ENCODE assay signal across 16 mouse cellular contexts in the genomic region with DNA sequence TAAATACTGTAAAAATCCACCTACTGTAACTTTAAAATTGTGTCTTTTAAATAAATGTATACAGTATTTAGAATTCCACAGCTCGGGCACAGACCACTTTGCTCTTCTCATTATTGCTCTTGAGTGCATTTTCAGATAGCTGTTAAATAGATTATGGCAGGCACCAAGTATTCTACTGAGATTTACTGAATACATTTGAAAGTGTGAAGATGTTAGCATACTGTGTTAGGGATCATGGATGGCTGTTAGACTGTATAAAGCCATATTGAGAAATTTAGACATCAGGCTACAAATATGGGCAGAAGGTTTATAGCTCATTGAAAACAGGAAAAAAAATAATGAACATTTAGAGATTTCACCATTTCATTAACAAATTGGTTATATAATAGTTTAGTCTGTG.
"Had no signal": no experiment of that assay in that cellular context is flagged by ENCODE, and none has a peak within 500 bp of the region (broad histone marks: within the 10 kb centered on the region; RNA-seq: fewer than 3 reads in every experiment).

No protein-coding gene starts in this region.

- H3K4me2 ChIP-seq: neural tube, embryonic 13.5 days; neural tube, embryonic 15.5 days; stomach, embryonic 15.5 days had no signal

- H3K9ac ChIP-seq: neural tube, embryonic 13.5 days; neural tube, embryonic 15.5 days; stomach, embryonic 15.5 days had no signal

- H3K36me3 ChIP-seq: neural tube, embryonic 13.5 days; neural tube, embryonic 15.5 days; stomach, embryonic 15.5 days had no signal

- H3K4me3 ChIP-seq: neural tube, embryonic 13.5 days; neural tube, embryonic 15.5 days; stomach, embryonic 15.5 days had no signal

- H3K27ac ChIP-seq: neural tube, embryonic 13.5 days; neural tube, embryonic 15.5 days; stomach, embryonic 15.5 days; stomach, postnatal 0 days had no signal

- H3K27me3 ChIP-seq: neural tube, embryonic 13.5 days; neural tube, embryonic 15.5 days; stomach, embryonic 15.5 days had no signal

- DNase-seq: retina, postnatal 1 day; right cerebral cortex, adult 18-20 months; right cerebral cortex, postnatal 14 days; right cerebral cortex, postnatal 25 days; right cerebral cortex, postnatal 4 days; spleen, adult 18-20 months; thymus, adult 18-20 months; thymus, adult 2 months; thymus, postnatal 14 days; thymus, postnatal 25 days; thymus, postnatal 36 days; thymus, postnatal 4 days had no signal

- H3K9me3 ChIP-seq: neural tube, embryonic 13.5 days; neural tube, embryonic 15.5 days; stomach, embryonic 15.5 days had no signal

- H3K4me1 ChIP-seq: neural tube, embryonic 13.5 days; neural tube, embryonic 15.5 days; stomach, embryonic 15.5 days had no signal
